Mouse (Mus musculus) small intestine, adult 10 weeks (tissue): ENCODE measurements around the gene Ssh3. TPM values are rescaled to one million over a fixed set of nuclear protein-coding genes. Genes with fewer than 3 reads are reported as not detected.

Source experiments
- polyA plus RNA-seq: library from polyadenylated mRNA; stranded (reverse); fragments of 350-450 nt; fragmentation: Illumina TruSeq; extraction: RNeasy Lipid Tissue Mini Kit (QIAGEN cat#74804); gene quantifications from one replicate; pipeline ENCODE4 v1.2.3, GENCODE M21; 2014; ENCODE audit warnings: low replicate concordance

Gene Ssh3
- polyA plus RNA-seq = 4.9 TPM

DNA sequence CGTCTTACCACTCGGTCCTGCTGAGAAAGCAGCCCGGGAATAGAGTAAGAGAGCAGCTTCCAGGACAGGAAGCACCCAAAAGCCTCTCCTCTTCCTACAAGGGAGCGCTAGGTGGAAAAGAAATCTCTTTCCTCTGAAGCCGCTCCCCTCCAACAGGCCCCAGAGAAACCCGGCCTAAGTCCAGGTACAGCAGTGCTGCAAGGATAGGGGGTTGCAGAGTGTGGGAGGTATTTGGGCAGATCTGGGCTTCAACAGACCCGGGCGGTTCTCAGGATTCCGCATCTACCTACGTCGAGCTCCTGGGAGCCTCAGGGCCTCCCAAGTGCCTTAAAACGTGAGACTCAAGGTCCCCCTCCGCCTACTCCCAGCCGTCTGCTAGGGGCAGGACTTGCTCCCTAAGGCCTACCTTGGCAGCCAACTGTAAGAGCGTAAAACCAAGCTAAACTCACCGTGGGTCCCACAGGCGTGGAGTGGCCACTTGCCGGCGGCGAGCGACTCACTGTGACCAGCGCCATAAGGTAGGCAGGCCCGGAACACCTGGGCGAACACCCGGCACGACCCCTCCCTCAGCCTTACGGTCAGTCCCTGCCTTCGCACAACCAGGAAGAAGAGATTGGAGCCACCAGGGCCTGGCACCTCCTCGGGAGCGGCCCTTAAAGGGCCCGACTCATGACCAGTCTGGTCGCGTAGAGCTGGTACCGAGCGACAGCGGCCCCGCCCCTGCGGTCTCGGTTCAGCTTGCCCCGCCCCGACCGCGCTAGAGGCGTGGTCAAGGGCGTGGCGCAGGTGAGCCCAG is at the start of gene Ssh3:
TSS of gene Ssh3 (minus strand) at position 615 of the 796 bp plus-strand sequence.

DNA sequence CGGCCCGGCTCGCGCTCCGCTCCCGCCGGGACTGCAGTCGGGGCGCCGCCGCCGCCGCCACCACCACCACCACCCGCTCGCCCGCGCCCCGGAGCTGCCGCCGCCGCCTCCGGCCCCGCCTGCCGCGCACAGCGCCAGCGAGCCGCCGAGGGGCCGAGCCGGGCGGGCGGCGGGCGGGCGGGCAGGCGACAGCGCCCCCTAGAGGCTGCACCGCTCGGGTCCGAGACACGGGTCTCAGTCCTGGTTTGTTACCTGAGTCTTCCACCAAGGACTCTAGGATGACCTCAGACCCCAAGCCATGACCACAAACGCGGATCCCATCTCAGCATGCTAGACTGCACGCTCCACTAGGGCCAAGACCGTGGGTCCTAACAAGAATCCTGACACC is 37.2 kb upstream of the Ssh3 start, which contains the start of gene Grk2:
TSS of gene Grk2 (minus strand) at position 33 of the 388 bp plus-strand sequence.

DNA sequence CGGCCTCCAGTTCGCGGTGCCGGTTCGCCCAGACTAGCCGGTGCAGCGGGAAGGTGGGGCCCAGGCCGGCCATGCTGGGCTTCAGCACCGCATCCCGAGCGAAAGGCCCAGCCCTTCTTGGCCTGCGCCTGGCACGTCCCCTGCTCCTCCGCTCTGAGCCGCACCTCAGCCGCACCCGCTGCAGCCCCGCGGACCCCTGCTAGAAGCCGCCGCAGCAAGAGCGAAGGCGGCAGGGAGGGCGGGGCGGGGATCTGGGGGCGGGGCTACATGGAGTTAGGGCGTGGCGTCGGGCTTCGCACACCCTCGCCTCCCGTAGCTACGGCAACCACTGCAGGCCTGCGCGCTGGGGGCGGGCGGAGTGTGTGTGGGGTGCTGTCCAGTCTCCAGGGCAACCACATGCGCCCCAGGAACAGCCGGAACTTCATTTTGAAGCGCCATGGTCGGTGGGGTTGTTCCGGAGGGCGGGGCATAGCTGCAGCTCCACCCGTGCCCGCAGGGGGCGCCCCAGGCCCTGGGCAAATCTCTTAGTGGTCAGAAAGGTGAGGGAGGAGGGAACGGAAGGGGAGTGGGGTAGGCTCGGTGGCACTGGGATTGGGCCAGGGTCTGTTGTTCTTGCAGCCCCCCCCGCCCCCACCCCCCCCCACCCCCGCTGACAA is 14.0 kb upstream of the Ssh3 start, which contains the start of gene Ankrd13d:
TSS of gene Ankrd13d (minus strand) at position 240 of the 656 bp plus-strand sequence.

DNA sequence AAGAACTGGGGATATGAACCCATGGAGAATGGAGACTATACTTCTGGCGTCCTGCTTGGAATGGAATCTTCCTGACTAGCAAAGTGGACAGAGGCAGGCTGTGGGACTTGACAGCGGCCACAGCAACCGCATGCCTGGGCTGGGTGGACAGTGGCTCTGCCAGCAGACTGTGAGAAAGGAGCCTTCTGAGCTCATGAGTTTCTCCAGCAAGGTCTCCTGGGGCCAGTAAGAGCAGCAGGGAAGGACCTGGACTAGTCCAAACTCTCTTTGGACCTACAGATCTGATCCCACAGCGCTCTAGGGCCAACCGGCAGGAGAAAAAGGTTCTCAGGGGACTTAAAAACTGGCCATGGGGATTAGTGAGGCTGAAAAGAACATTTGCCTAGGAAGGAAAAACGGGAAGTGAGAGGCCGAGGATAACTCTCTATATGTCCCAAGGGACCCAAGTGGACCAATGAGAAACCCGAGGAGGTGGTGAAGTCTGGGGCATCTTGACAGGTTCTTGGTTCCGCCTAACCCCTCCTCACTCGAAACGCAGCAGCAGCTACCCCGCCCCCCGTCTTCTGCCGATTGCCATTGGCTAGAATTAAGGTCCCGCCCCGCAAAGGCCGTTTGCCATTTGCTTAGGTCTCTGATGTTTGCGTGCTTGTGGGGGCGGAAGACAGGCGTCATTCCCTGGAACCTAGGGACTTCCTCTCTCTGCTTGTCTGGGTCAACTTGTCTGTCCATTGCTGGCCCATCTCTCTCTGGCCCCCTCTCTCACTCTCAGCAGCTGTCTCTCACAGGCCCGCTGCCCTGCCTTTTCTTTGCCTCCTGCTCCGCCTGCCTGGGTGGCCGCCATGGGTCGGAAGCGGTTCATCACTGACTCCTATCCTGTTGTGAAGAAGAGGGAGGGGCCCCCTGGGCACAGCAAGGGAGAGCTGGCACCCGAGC is 37.5 kb downstream of the Ssh3 start, which contains the start of gene Pold4:
TSS of gene Pold4 (plus strand) at position 647 of the 933 bp plus-strand sequence.

DNA sequence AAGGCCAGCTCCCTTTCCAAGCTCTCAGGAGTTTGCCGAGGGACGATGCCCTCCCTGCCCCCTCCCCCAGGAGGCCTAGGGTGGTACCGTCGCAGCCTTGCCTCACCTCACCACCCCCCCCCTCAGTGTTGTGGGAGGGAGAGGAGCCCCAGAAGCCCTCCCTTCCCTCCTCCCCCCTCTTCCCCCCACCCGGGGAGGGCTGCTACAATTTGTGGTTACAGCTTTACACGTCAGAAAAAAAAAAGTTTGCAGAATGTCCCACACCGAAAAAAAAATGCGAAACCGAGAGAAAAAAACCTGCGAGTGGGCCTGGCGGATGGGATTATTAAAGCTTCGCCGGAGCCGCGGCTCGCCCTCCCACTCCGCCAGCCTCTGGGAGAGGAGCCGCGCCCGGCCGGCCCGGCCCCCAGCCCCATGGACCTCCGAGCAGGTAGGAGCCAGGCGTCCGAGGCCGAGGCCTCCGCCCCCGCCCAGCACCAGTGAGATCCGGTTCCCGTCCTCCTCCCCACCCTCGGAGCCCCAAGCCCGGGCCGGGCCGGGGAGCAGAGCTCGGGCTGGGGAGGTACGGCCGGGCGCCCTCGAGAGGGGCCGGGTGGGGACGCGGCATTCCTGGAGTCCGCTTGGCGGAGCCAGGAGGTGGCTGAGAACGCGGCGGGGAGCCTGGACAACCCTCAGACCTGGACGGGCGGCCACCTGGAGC is 54.8 kb downstream of the Ssh3 start, which contains the start of the genes Clcf1 and AC109138.7:
TSS of gene Clcf1 (plus strand) at position 168 of the 700 bp plus-strand sequence.
TSS of gene AC109138.7 (plus strand) at position 287 of the 700 bp plus-strand sequence.

Other genes starting within 250 kb of the Ssh3 start
- gene Gstp1, start 231.2 kb downstream of the Ssh3 start, polyA plus RNA-seq = 15.3 TPM
- gene Gstp2, start 223.2 kb downstream of the Ssh3 start, polyA plus RNA-seq = 8.5 TPM
- not detected for gene Gstp3, start 209.6 kb downstream of the Ssh3 start, polyA plus RNA-seq
- gene Cabp2, start 187.6 kb downstream of the Ssh3 start, polyA plus RNA-seq = not detected
- 2.9 TPM for gene Cdk2ap2, start 172.0 kb downstream of the Ssh3 start, polyA plus RNA-seq
- gene Pitpnm1, start 169.2 kb downstream of the Ssh3 start, polyA plus RNA-seq = 0.93 TPM
- gene Aip, start 143.3 kb downstream of the Ssh3 start, polyA plus RNA-seq = not detected
- not detected for gene Gpr152, start 129.4 kb downstream of the Ssh3 start, polyA plus RNA-seq
- 0.71 TPM for gene Cabp4, start 125.1 kb downstream of the Ssh3 start, polyA plus RNA-seq
- 9.9 TPM for gene Coro1b, start 120.6 kb downstream of the Ssh3 start, polyA plus RNA-seq
- gene Ptprcap, start 115.6 kb downstream of the Ssh3 start, polyA plus RNA-seq = 1.9 TPM
- gene Rps6kb2, start 105.8 kb downstream of the Ssh3 start, polyA plus RNA-seq = 1.9 TPM
- gene Carns1, start 93.7 kb downstream of the Ssh3 start, polyA plus RNA-seq = 0.67 TPM
- 0.56 TPM for gene Tbc1d10c, start 77.9 kb downstream of the Ssh3 start, polyA plus RNA-seq
- gene Ppp1ca, start 77.1 kb downstream of the Ssh3 start, polyA plus RNA-seq = 39.0 TPM
- gene Rad9a, start 67.5 kb downstream of the Ssh3 start, polyA plus RNA-seq = 1.7 TPM
- 0.33 TPM for gene Clcf1, start 54.9 kb downstream of the Ssh3 start, polyA plus RNA-seq
- not detected for gene AC109138.7, start 54.8 kb downstream of the Ssh3 start, polyA plus RNA-seq
- gene Pold4, start 37.3 kb downstream of the Ssh3 start, polyA plus RNA-seq = not detected
- not detected for gene Ankrd13d, start 14.0 kb upstream of the Ssh3 start, polyA plus RNA-seq
- 13.4 TPM for gene Grk2, start 37.0 kb upstream of the Ssh3 start, polyA plus RNA-seq
- 54.0 TPM for gene Kdm2a, start 129.1 kb upstream of the Ssh3 start, polyA plus RNA-seq
- 3.1 TPM for gene Rhod, start 170.3 kb upstream of the Ssh3 start, polyA plus RNA-seq
- gene Syt12, start 208.3 kb upstream of the Ssh3 start, polyA plus RNA-seq = 0.26 TPM
- gene 2010003K11Rik, start 229.4 kb upstream of the Ssh3 start, polyA plus RNA-seq = 31.7 TPM
- gene Pcx, start 241.3 kb upstream of the Ssh3 start, polyA plus RNA-seq = 0.22 TPM